In genomic region chr16:40653508-40653907, GRCm38 (mm10) we compare ENCODE assay signal across 28 mouse cellular contexts.
A peak's percentile ranks its signal among the peaks of the same experiment; 100 is the strongest.
DNase-seq lines count a peak whose midpoint lies in the region; ATAC-seq and TF ChIP-seq lines count a peak whose summit lies in the region.
"Had no signal": no experiment of that assay in that cellular context is flagged by ENCODE, and none has a peak within 500 bp of the region (broad histone marks: within the 10 kb centered on the region; RNA-seq: fewer than 3 reads in every experiment).

No protein-coding gene starts in this region.

- no peak overlapping the region for H3K9ac ChIP-seq in hindbrain, embryonic 11.5 days (ENCODE audit: low read depth, low read length)
- no peak overlapping the region for H3K9ac ChIP-seq in hindbrain, embryonic 14.5 days
- no peak overlapping the region for H3K9ac ChIP-seq in forebrain, embryonic 14.5 days (ENCODE audit: low read length)
- no peak overlapping the region for H3K9ac ChIP-seq in forebrain, postnatal 0 days
- H3K9ac ChIP-seq: embryonic facial prominence, embryonic 13.5 days; heart, embryonic 12.5 days; heart, embryonic 15.5 days had no signal

- no peaks in the 10 kb centered on the region for H3K9me3 ChIP-seq in hindbrain, embryonic 11.5 days (ENCODE audit: control insufficient read depth, low read length)
- H3K9me3 ChIP-seq in hindbrain, embryonic 14.5 days (ENCODE audit: control insufficient read depth, low read length) = no peaks in the 10 kb centered on the region
- no peaks in the 10 kb centered on the region for H3K9me3 ChIP-seq in forebrain, embryonic 14.5 days (replicated peaks; ENCODE audit: control insufficient read depth, low read length)
- no peaks in the 10 kb centered on the region for H3K9me3 ChIP-seq in forebrain, postnatal 0 days (ENCODE audit: low read length)
- H3K9me3 ChIP-seq: embryonic facial prominence, embryonic 10.5 days; embryonic facial prominence, embryonic 13.5 days; heart, embryonic 12.5 days; heart, embryonic 15.5 days; hindbrain, embryonic 10.5 days had no signal

- intact Hi-C loops in left cerebral cortex, postnatal 36 days (cut with DNase I) = no loop called here

- no peak overlapping the region for H3K4me3 ChIP-seq in hindbrain, embryonic 11.5 days (ENCODE audit: low read depth, low read length)
- no peak overlapping the region for H3K4me3 ChIP-seq in hindbrain, embryonic 14.5 days (replicated peaks; ENCODE audit: low read length)
- no peak overlapping the region for H3K4me3 ChIP-seq in forebrain, embryonic 14.5 days (ENCODE audit: low read depth, low read length)
- H3K4me3 ChIP-seq in forebrain, postnatal 0 days (ENCODE audit: low read depth, low read length) = no peak overlapping the region
- H3K4me3 ChIP-seq: embryonic facial prominence, embryonic 10.5 days; embryonic facial prominence, embryonic 13.5 days; erythroblast, embryonic 14.5 days; gastrocnemius, adult 2 months; heart, embryonic 12.5 days; heart, embryonic 15.5 days; hindbrain, embryonic 10.5 days had no signal

- 86% methylated on average over 1 of the region's 1 CpGs for WGBS in hindbrain, embryonic 11.5 days
- WGBS in hindbrain, embryonic 14.5 days = 78% methylated on average over 1 of the region's 1 CpGs
- WGBS in forebrain, embryonic 14.5 days = 46% methylated on average over 1 of the region's 1 CpGs
- WGBS in forebrain, postnatal 0 days = 48% methylated on average over 1 of the region's 1 CpGs

- no peaks in the 10 kb centered on the region for H3K4me1 ChIP-seq in hindbrain, embryonic 11.5 days (replicated peaks; ENCODE audit: control insufficient read depth, insufficient read depth, low read length)
- no peaks in the 10 kb centered on the region for H3K4me1 ChIP-seq in hindbrain, embryonic 14.5 days (replicated peaks; ENCODE audit: control insufficient read depth, insufficient read depth, low read length)
- peaks cover 10% of the 10 kb centered on the region for H3K4me1 ChIP-seq in forebrain, embryonic 14.5 days (ENCODE audit: control insufficient read depth, insufficient read depth, low read length)
- no peaks in the 10 kb centered on the region for H3K4me1 ChIP-seq in forebrain, postnatal 0 days (ENCODE audit: insufficient read depth)
- H3K4me1 ChIP-seq: heart, embryonic 12.5 days; heart, embryonic 15.5 days; hindbrain, embryonic 10.5 days had no signal

- no peak overlapping the region for H3K27ac ChIP-seq in hindbrain, embryonic 11.5 days (ENCODE audit: low read depth, low read length)
- H3K27ac ChIP-seq in hindbrain, embryonic 14.5 days = no peak overlapping the region
- no peak overlapping the region for H3K27ac ChIP-seq in forebrain, embryonic 14.5 days (ENCODE audit: low read depth, low read length)
- no peak overlapping the region for H3K27ac ChIP-seq in forebrain, postnatal 0 days (ENCODE audit: low read depth, low read length)
- H3K27ac ChIP-seq: embryonic facial prominence, embryonic 10.5 days; embryonic facial prominence, embryonic 13.5 days; gastrocnemius, adult 2 months; heart, embryonic 15.5 days; hindbrain, embryonic 10.5 days had no signal

- no peak for TF ChIP-seq POLR2A in brain, embryonic 14.5 days (IDR thresholded peaks at IDR 0.05; ENCODE audit: borderline replicate concordance, extremely low read depth, insufficient read depth, insufficient read length, poor library complexity, severe bottlenecking)

- peak; percentile 3 for DNase-seq in hindbrain, embryonic 11.5 days (ENCODE audit: low spot score)
- DNase-seq in hindbrain, embryonic 14.5 days (ENCODE audit: low spot score) = no peak
- DNase-seq in brain, embryonic 14.5 days (ENCODE audit: low read depth) = peak; percentile 78
- peak; percentile 47 for DNase-seq in forebrain, embryonic 14.5 days (ENCODE audit: low spot score)
- DNase-seq in forebrain, postnatal 0 days = no peak
- no peak for DNase-seq in left cerebral cortex, postnatal 36 days (ENCODE audit: low spot score in 2 of 2)
- DNase-seq: adrenal gland, adult 2 months; adrenal gland, postnatal 14 days; cerebellum, adult 11-12 months; cerebellum, adult 8-10 months; cerebellum, postnatal 36 days; embryo, embryonic 11 days; gastrocnemius, adult 2 months; gastrocnemius, postnatal 14 days; heart, adult 11 months; heart, postnatal 10 days; heart, postnatal 36 days; kidney, adult 18-20 months had no signal

- H3K4me2 ChIP-seq in hindbrain, embryonic 11.5 days (replicated peaks; ENCODE audit: low read depth, low read length) = no peak overlapping the region
- H3K4me2 ChIP-seq in hindbrain, embryonic 14.5 days (replicated peaks) = no peak overlapping the region
- H3K4me2 ChIP-seq in forebrain, embryonic 14.5 days (ENCODE audit: low read length) = no peak overlapping the region
- H3K4me2 ChIP-seq in forebrain, postnatal 0 days (ENCODE audit: low read depth) = no peak overlapping the region
- H3K4me2 ChIP-seq: embryonic facial prominence, embryonic 13.5 days; heart, embryonic 12.5 days; heart, embryonic 15.5 days had no signal

- H3K36me3 ChIP-seq in hindbrain, embryonic 11.5 days (ENCODE audit: control insufficient read depth, insufficient read depth, low read length) = no peaks in the 10 kb centered on the region
- no peaks in the 10 kb centered on the region for H3K36me3 ChIP-seq in hindbrain, embryonic 14.5 days (replicated peaks; ENCODE audit: control insufficient read depth, insufficient read depth)
- H3K36me3 ChIP-seq in forebrain, embryonic 14.5 days (ENCODE audit: control insufficient read depth, insufficient read depth, low read length) = no peaks in the 10 kb centered on the region
- no peaks in the 10 kb centered on the region for H3K36me3 ChIP-seq in forebrain, postnatal 0 days (ENCODE audit: insufficient read depth)
- H3K36me3 ChIP-seq: embryonic facial prominence, embryonic 10.5 days; embryonic facial prominence, embryonic 13.5 days; heart, embryonic 12.5 days; heart, embryonic 15.5 days; hindbrain, embryonic 10.5 days had no signal

- H3K27me3 ChIP-seq in hindbrain, embryonic 11.5 days (ENCODE audit: control insufficient read depth, insufficient read depth, low read length) = no peaks in the 10 kb centered on the region
- no peaks in the 10 kb centered on the region for H3K27me3 ChIP-seq in hindbrain, embryonic 14.5 days (ENCODE audit: control insufficient read depth, insufficient read depth, low read length)
- H3K27me3 ChIP-seq in forebrain, embryonic 14.5 days (replicated peaks; ENCODE audit: control insufficient read depth, insufficient read depth, low read length) = no peaks in the 10 kb centered on the region
- H3K27me3 ChIP-seq in forebrain, postnatal 0 days (ENCODE audit: insufficient read depth, low read length) = no peaks in the 10 kb centered on the region
- H3K27me3 ChIP-seq: embryonic facial prominence, embryonic 13.5 days; heart, embryonic 12.5 days; heart, embryonic 15.5 days had no signal

- ATAC-seq in hindbrain, embryonic 11.5 days (ENCODE audit: low FRiP score) = no peak
- no peak for ATAC-seq in hindbrain, embryonic 14.5 days (ENCODE audit: low FRiP score)
- ATAC-seq in forebrain, embryonic 14.5 days = peak; percentile 66
- ATAC-seq in forebrain, postnatal 0 days = peak; percentile 16; the same call in 1 of the 2 replicates
- ATAC-seq: CD4-positive, CD25-positive, alpha-beta regulatory T cell, adult 4 months; hindbrain, embryonic 16.5 days; inflammation-experienced regulatory T-cells, adult 6 months; intestine, embryonic 16.5 days had no signal

- no peak for TF ChIP-seq CTCF in brain, embryonic 14.5 days (IDR thresholded peaks at IDR 0.05; ENCODE audit: borderline replicate concordance, extremely low read depth, insufficient read depth, insufficient read length)
- no peak for TF ChIP-seq CTCF in forebrain, postnatal 0 days (IDR thresholded peaks at IDR 0.05; ENCODE audit: low read depth)

Comparison
In these comparisons a context has a peak if more than half of its experiments do, and no peak if none do; other contexts are left out.
1. DNase-seq: peak in hindbrain, embryonic 11.5 days (single experiment), brain, embryonic 14.5 days (single experiment) and forebrain, embryonic 14.5 days (single experiment); none in hindbrain, embryonic 14.5 days (single experiment), forebrain, postnatal 0 days (single experiment) and left cerebral cortex, postnatal 36 days (0 of 2).
2. ATAC-seq: peak in forebrain, embryonic 14.5 days (single experiment) and forebrain, postnatal 0 days (single experiment); none in hindbrain, embryonic 11.5 days (single experiment) and hindbrain, embryonic 14.5 days (single experiment).